Mouse (Mus musculus) stomach, embryonic 14.5 days (tissue): ENCODE measurements around the gene Epha4. TPM values are rescaled to one million over a fixed set of nuclear protein-coding genes. Genes with fewer than 3 reads are reported as not detected.

Experiments used
- ATAC-seq: fragments of 200-750 bp; cut with Nextera tagmentation; 2 replicates; pipeline ENCODE4 v1.8.0; 2017; ENCODE audit warnings: low read depth, moderate TSS enrichment; ENCODE audit not compliant: insufficient number of reproducible peaks, insufficient read depth, low FRiP score
- H3K27ac ChIP-seq: fragments of 300-500 bp; sonication (generic); 2 replicates; pipeline ENCODE4 v1.5.1; 2014; ENCODE audit warnings: mild to moderate bottlenecking, low read length, moderate library complexity, mixed read lengths
- H3K27me3 ChIP-seq: fragments of 300-500 bp; sonication (generic); 2 replicates; pipeline ENCODE4 v1.6.1; 2014; ENCODE audit warnings: low read length, control low read depth, mixed read lengths; ENCODE audit not compliant: control insufficient read depth, insufficient read depth
- H3K36me3 ChIP-seq: fragments of 300-500 bp; sonication (generic); 2 replicates; pipeline ENCODE4 v1.6.1; 2014; ENCODE audit warnings: mild to moderate bottlenecking, control low read depth, low read length, moderate library complexity, mixed read lengths; ENCODE audit not compliant: control insufficient read depth, insufficient read depth
- H3K4me1 ChIP-seq: fragments of 300-500 bp; sonication (generic); 2 replicates; pipeline ENCODE4 v1.6.1; 2014; ENCODE audit warnings: low read length, control low read depth, mixed read lengths; ENCODE audit not compliant: control insufficient read depth, insufficient read depth
- H3K4me2 ChIP-seq: fragments of 300-500 bp; sonication (generic); replicated peaks from 2 replicates; pipeline ENCODE4 v1.6.1; 2014; ENCODE audit warnings: low read depth, low read length, control low read depth
- H3K4me3 ChIP-seq: fragments of 300-500 bp; sonication (generic); 2 replicates; pipeline ENCODE4 v1.5.1; 2014; ENCODE audit warnings: low read depth, low read length, control low read depth
- H3K9ac ChIP-seq: fragments of 300-500 bp; sonication (generic); replicated peaks from 2 replicates; pipeline ENCODE4 v1.6.1; 2014; ENCODE audit warnings: low read depth, mild to moderate bottlenecking, control low read depth, low read length, moderate library complexity, mixed read lengths
- H3K9me3 ChIP-seq: fragments of 300-500 bp; sonication (generic); 2 replicates; pipeline ENCODE4 v1.6.1; 2016; ENCODE audit warnings: low read depth, low read length, control low read depth; ENCODE audit not compliant: control insufficient read depth
- WGBS: fragments of 180-500 bp; shearing (Covaris S2); extraction: QIAGEN DNeasy Blood & Tissue Kit; methylation state at CpG from one replicate; pipeline ENCODE4 v1.1.7; 2014; 5-methylcytosine and 5-hydroxymethylcytosine counted together
- polyA plus RNA-seq: library from polyadenylated mRNA; unstranded; fragments of >200 nt; fragmentation: Nextera tagmentation; extraction: Ambion mirVana; gene quantifications from 2 replicates; pipeline ENCODE4 v1.2.1, GENCODE M21; 2014

The Epha4 gene
- polyA plus RNA-seq, 1 experiment from 2014 or later = 18.2 TPM

DNA sequence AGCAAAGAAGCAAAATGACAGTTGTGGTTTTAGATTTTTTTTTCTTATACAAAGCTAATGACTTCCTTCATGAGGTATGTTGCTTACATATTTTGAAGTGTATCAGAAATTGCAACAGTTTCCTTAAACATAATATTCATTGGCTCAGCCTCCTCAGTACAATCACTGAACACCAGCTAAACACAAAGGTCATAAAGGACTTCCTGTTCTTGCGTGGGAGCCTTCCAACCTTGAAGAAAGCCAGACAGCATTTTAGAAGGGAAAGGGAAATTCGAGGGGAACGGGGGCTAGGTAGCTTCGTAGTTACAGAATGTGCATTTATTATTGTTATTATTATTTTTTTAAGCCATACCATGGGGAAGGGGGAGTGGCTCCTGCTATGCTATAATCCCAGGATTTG, 76.2 kb downstream of the Epha4 start:
- Histone ChIP-seq H3K4me2 (no peak overlapping the region), H3K4me1 (peaks cover 7% of the 10 kb centered on the region; the same call in 1 of the 2 replicates), H3K4me3 (no peak overlapping the region), H3K27me3 (no peaks in the 10 kb centered on the region), H3K9ac (no peak overlapping the region), H3K36me3 (peaks cover 3% of the 10 kb centered on the region; the same call in 1 of the 2 replicates), H3K9me3 (no peaks in the 10 kb centered on the region), H3K27ac (no peak overlapping the region)
- no peak for ATAC-seq
- WGBS = 47% methylated on average over 4 of the region's 4 CpGs

DNA sequence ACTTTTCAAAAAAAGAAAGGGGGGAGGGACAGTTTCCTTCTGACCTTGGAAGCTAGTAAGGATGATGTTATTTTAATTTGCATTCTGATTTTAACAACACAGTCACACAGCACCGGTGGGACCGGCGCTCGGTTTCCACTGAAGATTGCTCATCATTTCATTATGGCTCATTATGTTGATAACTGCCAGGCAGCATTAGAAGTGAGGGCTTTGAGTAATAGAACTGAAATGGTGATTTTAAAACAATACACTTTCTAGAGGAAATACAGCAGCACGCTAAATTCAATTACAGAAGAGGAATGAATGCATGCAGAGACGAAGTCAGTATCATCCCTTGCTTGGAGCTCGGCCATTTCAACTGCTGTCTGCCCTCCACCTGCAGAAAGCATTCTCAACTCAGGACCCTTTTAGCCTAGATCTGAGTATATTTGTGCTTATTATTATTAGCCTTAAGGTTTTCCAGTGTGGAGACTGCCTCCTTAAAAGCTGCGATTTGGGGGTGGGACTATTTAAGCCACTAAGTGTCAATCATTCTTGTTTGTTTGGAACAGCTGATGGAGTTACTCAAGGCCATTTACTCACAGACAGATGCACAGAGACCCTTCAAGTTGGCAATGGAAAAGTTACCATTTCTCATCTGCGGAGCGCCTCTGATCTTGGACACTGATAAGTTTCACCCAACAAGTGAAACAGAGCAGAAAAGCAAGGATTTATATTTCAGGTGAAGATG, 76.8 kb downstream of the Epha4 start:
- no peak overlapping the region for H3K27ac ChIP-seq
- H3K4me3 ChIP-seq = no peak overlapping the region
- 69% methylated on average over 10 of the region's 10 CpGs for WGBS
- H3K4me1 ChIP-seq = peaks cover 7% of the 10 kb centered on the region; the same call in 1 of the 2 replicates
- H3K9me3 ChIP-seq = no peaks in the 10 kb centered on the region
- no peak overlapping the region for H3K4me2 ChIP-seq
- no peak for ATAC-seq
- H3K27me3 ChIP-seq = no peaks in the 10 kb centered on the region
- H3K36me3 ChIP-seq = peaks cover 2% of the 10 kb centered on the region; the same call in 1 of the 2 replicates
- H3K9ac ChIP-seq = no peak overlapping the region

DNA sequence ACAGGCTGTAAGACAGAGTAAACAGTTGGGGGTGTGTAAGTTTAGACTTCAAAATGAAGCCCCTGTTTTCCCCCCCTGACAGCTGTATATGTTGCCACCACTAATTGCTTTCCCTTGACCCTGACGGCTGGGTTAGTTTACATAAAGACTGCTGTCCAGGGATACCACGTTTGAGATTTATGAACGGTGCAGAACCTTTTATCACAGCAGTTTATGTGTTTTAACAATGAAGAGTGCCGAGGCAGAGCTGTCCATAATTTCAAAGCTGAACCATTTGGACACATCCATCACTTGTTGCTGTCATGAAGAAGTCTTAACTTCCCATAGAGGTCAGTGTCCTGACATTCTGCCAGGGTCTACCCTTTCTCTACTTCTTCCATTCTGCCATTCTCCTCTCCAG, 79.8 kb downstream of the Epha4 start:
- no peak overlapping the region for H3K27ac ChIP-seq
- ATAC-seq = no peak
- no peaks in the 10 kb centered on the region for H3K36me3 ChIP-seq
- H3K27me3 ChIP-seq = no peaks in the 10 kb centered on the region
- no peak overlapping the region for H3K4me3 ChIP-seq
- no peak overlapping the region for H3K9ac ChIP-seq
- 4% methylated on average over 4 of the region's 4 CpGs for WGBS
- peaks cover 4% of the 10 kb centered on the region; the same call in 1 of the 2 replicates for H3K4me1 ChIP-seq
- no peak overlapping the region for H3K4me2 ChIP-seq
- no peaks in the 10 kb centered on the region for H3K9me3 ChIP-seq

DNA sequence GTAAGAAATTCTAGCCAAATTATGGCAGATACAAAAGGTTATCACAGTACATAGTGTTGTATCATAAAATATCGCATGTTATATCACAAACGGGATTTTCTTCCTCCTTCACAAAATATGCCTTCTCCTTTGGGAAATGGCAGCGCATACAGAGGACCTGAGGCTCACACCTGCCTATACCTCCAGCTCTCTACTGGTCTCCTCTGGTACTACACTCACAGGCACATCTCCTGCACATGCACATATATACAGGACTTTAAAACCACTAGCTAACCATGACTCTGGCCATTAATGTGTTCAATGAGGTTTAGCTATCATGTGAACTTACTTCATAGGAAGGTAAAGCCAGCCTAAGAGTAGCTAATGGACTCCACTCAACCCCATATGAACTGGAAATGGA, 81.7 kb downstream of the Epha4 start:
- no peaks in the 10 kb centered on the region for H3K27me3 ChIP-seq
- H3K4me3 ChIP-seq = no peak overlapping the region
- H3K36me3 ChIP-seq = no peaks in the 10 kb centered on the region
- H3K9ac ChIP-seq = no peak overlapping the region
- H3K27ac ChIP-seq = no peak overlapping the region
- 96% methylated on average over 3 of the region's 3 CpGs for WGBS
- no peaks in the 10 kb centered on the region for H3K9me3 ChIP-seq
- H3K4me2 ChIP-seq = no peak overlapping the region
- peaks cover 4% of the 10 kb centered on the region; the same call in 1 of the 2 replicates for H3K4me1 ChIP-seq
- ATAC-seq = no peak

DNA sequence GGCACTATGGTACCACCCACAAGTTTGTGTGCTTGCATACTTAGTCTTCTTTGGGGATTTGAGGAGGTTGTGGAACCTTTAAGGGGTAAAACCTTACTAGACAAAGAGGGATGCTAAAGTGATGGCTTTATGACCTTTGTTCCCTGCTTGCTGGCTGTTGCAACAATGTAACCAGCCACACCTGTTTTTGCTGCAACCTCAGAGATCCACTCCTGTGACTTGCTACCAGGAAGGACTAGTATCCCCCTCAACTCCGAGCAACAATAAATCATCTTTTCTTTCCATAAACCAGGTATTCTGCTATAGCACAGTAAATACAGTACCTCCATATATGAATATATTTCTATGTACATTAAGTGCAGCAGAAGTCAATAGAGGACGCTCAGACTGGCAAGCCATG, 82.4 kb downstream of the Epha4 start:
- no peaks in the 10 kb centered on the region for H3K9me3 ChIP-seq
- H3K4me1 ChIP-seq = peaks cover 4% of the 10 kb centered on the region; the same call in 1 of the 2 replicates
- H3K9ac ChIP-seq = no peak overlapping the region
- no peak overlapping the region for H3K4me3 ChIP-seq
- no peak overlapping the region for H3K4me2 ChIP-seq
- no peak overlapping the region for H3K27ac ChIP-seq
- no peak for ATAC-seq
- no peaks in the 10 kb centered on the region for H3K36me3 ChIP-seq
- WGBS = 79% methylated on average over 2 of the region's 2 CpGs
- H3K27me3 ChIP-seq = no peaks in the 10 kb centered on the region

DNA sequence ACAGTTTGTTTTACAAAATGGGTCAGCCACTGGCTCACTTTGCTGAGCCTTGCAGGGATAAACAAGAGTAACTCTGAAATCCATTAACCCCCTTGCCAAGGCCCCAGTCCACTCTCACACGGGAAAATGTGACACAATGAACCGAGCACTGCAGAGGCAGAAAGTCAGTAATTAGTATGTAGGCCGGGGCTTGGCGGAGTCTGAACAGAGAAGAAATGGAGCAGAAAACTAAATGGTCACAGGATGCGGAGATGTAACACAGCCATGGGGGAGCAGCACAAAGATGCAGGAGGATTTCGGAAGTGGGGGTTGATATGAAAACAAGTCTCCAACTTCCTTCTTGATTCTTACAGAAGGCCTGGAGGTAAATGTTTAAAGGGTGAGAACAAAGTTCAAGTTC, 85.7 kb downstream of the Epha4 start:
- no peak overlapping the region for H3K9ac ChIP-seq
- H3K9me3 ChIP-seq = no peaks in the 10 kb centered on the region
- WGBS = 69% methylated on average over 6 of the region's 6 CpGs
- no peaks in the 10 kb centered on the region for H3K27me3 ChIP-seq
- no peaks in the 10 kb centered on the region for H3K4me1 ChIP-seq
- no peak overlapping the region for H3K27ac ChIP-seq
- H3K4me2 ChIP-seq = no peak overlapping the region
- no peak overlapping the region for H3K4me3 ChIP-seq
- ATAC-seq = no peak
- H3K36me3 ChIP-seq = 0 out of 2 replicates have a peak, but pooled peaks cover 4% of the 10 kb centered on the region

DNA sequence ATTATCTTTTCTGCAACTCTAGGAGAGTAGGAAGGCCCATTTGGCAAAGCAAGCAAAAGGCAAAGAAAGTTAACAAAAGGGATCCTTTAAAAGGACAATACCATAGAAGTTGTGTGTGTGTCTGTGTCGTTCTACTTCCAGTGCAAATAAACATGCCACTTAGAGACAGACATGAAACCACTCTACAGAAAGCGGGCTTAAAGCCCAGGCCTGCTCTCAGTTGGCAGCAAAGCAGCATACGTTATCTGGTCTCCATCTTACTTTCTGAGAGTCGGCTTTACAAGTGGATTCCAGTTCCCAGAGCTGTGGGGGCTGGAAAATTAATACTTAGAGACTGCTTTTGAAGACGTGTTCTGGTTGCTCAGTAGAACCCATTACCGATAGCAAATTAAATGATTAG, 87.9 kb downstream of the Epha4 start:
- no peak for ATAC-seq
- no peak overlapping the region for H3K9ac ChIP-seq
- H3K4me2 ChIP-seq = no peak overlapping the region
- 0 out of 2 replicates have a peak, but pooled peaks cover 4% of the 10 kb centered on the region for H3K36me3 ChIP-seq
- H3K4me3 ChIP-seq = no peak overlapping the region
- H3K27me3 ChIP-seq = no peaks in the 10 kb centered on the region
- H3K4me1 ChIP-seq = no peaks in the 10 kb centered on the region
- 54% methylated on average over 6 of the region's 6 CpGs for WGBS
- H3K9me3 ChIP-seq = no peaks in the 10 kb centered on the region
- no peak overlapping the region for H3K27ac ChIP-seq

DNA sequence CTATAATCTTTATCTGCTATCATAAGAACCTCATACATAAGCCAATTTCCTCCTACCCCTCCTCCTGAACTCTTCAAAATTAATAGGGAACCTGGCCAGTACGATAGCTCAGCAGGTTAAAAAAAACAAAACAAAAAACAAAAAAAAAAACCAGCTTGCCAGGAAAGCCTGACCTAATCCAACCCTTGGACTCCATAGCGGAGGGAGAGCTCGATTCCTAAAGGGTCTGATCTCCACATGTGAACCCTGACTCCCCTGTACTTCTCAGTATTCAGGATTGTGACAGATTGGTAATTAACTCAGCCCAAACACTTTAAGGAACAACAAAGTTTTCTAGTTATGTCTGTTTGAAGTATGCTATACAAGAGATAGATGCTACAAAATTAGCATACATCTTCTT, 89.7 kb downstream of the Epha4 start:
- Histone ChIP-seq H3K9ac (no peak overlapping the region), H3K36me3 (0 out of 2 replicates have a peak, but pooled peaks cover 4% of the 10 kb centered on the region), H3K27me3 (no peaks in the 10 kb centered on the region), H3K27ac (no peak overlapping the region), H3K4me3 (no peak overlapping the region), H3K4me2 (no peak overlapping the region), H3K9me3 (no peaks in the 10 kb centered on the region), H3K4me1 (no peaks in the 10 kb centered on the region)
- 83% methylated on average over 3 of the region's 3 CpGs for WGBS
- no peak for ATAC-seq

DNA sequence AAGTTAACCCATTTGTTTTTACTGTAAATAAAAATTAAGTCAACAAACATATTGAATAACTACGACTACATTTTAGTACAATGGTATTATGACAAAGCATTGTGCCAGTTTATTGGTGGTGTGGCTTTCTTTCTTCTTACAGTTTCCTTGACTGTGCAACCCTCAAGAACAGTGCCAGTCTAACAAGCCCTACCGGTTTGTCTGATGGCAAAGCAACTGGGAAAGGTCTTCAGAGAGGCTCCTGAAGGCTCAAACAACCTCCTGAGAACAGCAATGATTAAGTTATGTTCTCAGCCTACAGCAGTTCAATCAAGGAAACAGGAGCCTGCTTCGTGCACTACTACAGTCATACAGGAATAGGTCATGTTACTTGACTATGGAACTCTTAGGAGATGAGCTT, 93.8 kb downstream of the Epha4 start:
- Histone ChIP-seq H3K4me3 (no peak overlapping the region), H3K36me3 (no peaks in the 10 kb centered on the region), H3K4me1 (no peaks in the 10 kb centered on the region), H3K9ac (no peak overlapping the region), H3K27me3 (no peaks in the 10 kb centered on the region), H3K4me2 (no peak overlapping the region), H3K9me3 (no peaks in the 10 kb centered on the region), H3K27ac (no peak overlapping the region)
- WGBS = 83% methylated on average over 3 of the region's 3 CpGs
- ATAC-seq = no peak
